Mouse (Mus musculus): ENCODE results near the gene Mpp2. TPM values are rescaled to one million over a fixed set of nuclear protein-coding genes. Genes with fewer than 3 reads are reported as not detected.
A peak's percentile ranks its signal among the peaks of the same experiment; 100 is the strongest.

Gene Mpp2
- polyA plus RNA-seq, 1 experiment from 2014 or later, result 10.8 TPM

GRCm38 (mm10) chr11:102026694-102027360, 61.5 kb downstream of the Mpp2 start:
- Histone ChIP-seq H3K27me3 (ENCODE audit: control insufficient read depth, insufficient read depth, low read length) (peaks cover 3% of the 10 kb centered on the region; the same call in 1 of the 2 replicates), H3K9me3 (ENCODE audit: control insufficient read depth, low read length) (no peaks in the 10 kb centered on the region), H3K4me3 (ENCODE audit: low read depth, low read length) (peak overlapping the region; percentile 69), H3K4me2 (peak overlapping the region; percentile 88), H3K4me1 (ENCODE audit: control insufficient read depth, insufficient read depth, low read length) (peaks cover 17% of the 10 kb centered on the region), H3K9ac (ENCODE audit: low read length) (peak overlapping the region; percentile 81), H3K36me3 (ENCODE audit: control insufficient read depth, insufficient read depth, low read length) (no peaks in the 10 kb centered on the region), H3K27ac (ENCODE audit: low read depth, low read length) (peak overlapping the region; percentile 82)
- DNase-seq (ENCODE audit: low spot score, missing footprints) (peak; percentile 97), ATAC-seq (ENCODE audit: low FRiP score) (peak; percentile 93)
- WGBS, result under 1% methylated on average over 46 of the region's 73 CpGs

- peaks cover 3% of the 10 kb centered on the region; the same call in 1 of the 2 replicates for H3K27me3 ChIP-seq (ENCODE audit: control insufficient read depth, insufficient read depth, low read length)
- no peaks in the 10 kb centered on the region for H3K36me3 ChIP-seq (ENCODE audit: control insufficient read depth, insufficient read depth, low read length)
- peaks cover 17% of the 10 kb centered on the region for H3K4me1 ChIP-seq (ENCODE audit: control insufficient read depth, insufficient read depth, low read length)
- peak; percentile 39 for ATAC-seq (ENCODE audit: low FRiP score)
- no peaks in the 10 kb centered on the region for H3K9me3 ChIP-seq (ENCODE audit: control insufficient read depth, low read length)
- peak overlapping the region; percentile 88 for H3K4me2 ChIP-seq
- peak; percentile 90 for DNase-seq (ENCODE audit: low spot score, missing footprints)
- H3K27ac ChIP-seq (ENCODE audit: low read depth, low read length), result peak overlapping the region; percentile 82
- peak overlapping the region; percentile 81 for H3K9ac ChIP-seq (ENCODE audit: low read length)
- WGBS, result 3% methylated on average over 23 of the region's 23 CpGs
- H3K4me3 ChIP-seq (ENCODE audit: low read depth, low read length), result peak overlapping the region; percentile 69
Measured at GRCm38 (mm10) chr11:102025991-102026660, 62.2 kb downstream of the Mpp2 start.

GRCm38 (mm10) chr11:102025354-102025753, 63.0 kb downstream of the Mpp2 start:
- H3K9me3 ChIP-seq (ENCODE audit: control insufficient read depth, low read length), result no peaks in the 10 kb centered on the region
- whole genome bisulfite sequencing, result 38% methylated on average over 7 of the region's 7 CpGs
- no peak for ATAC-seq (ENCODE audit: low FRiP score)
- no peaks in the 10 kb centered on the region for H3K36me3 ChIP-seq (ENCODE audit: control insufficient read depth, insufficient read depth, low read length)
- H3K4me3 ChIP-seq (ENCODE audit: low read depth, low read length), result no peak overlapping the region
- H3K27me3 ChIP-seq (ENCODE audit: control insufficient read depth, insufficient read depth, low read length), result peaks cover 3% of the 10 kb centered on the region; the same call in 1 of the 2 replicates
- peaks cover 17% of the 10 kb centered on the region for H3K4me1 ChIP-seq (ENCODE audit: control insufficient read depth, insufficient read depth, low read length)
- no peak overlapping the region; the same call in 1 of the 2 replicates for H3K4me2 ChIP-seq
- H3K9ac ChIP-seq (ENCODE audit: low read length), result no peak overlapping the region
- DNase-seq (ENCODE audit: low spot score, missing footprints), result no peak
- H3K27ac ChIP-seq (ENCODE audit: low read depth, low read length), result no peak overlapping the region

GRCm38 (mm10) chr11:102024875-102025274, 63.4 kb downstream of the Mpp2 start:
- Histone ChIP-seq H3K4me1 (ENCODE audit: control insufficient read depth, insufficient read depth, low read length) (peaks cover 17% of the 10 kb centered on the region), H3K9ac (ENCODE audit: low read length) (no peak overlapping the region), H3K27me3 (ENCODE audit: control insufficient read depth, insufficient read depth, low read length) (peaks cover 3% of the 10 kb centered on the region; the same call in 1 of the 2 replicates), H3K4me2 (no peak overlapping the region), H3K4me3 (ENCODE audit: low read depth, low read length) (no peak overlapping the region), H3K36me3 (ENCODE audit: control insufficient read depth, insufficient read depth, low read length) (no peaks in the 10 kb centered on the region), H3K27ac (ENCODE audit: low read depth, low read length) (no peak overlapping the region), H3K9me3 (ENCODE audit: control insufficient read depth, low read length) (no peaks in the 10 kb centered on the region)
- ATAC-seq (ENCODE audit: low FRiP score), result no peak
- peak; percentile 39 for DNase-seq (ENCODE audit: low spot score, missing footprints)
- WGBS, result 79% methylated on average over 4 of the region's 4 CpGs

GRCm38 (mm10) chr11:102024084-102024758, 64.1 kb downstream of the Mpp2 start:
- Histone ChIP-seq H3K27me3 (ENCODE audit: control insufficient read depth, insufficient read depth, low read length) (peaks cover 3% of the 10 kb centered on the region; the same call in 1 of the 2 replicates), H3K4me3 (ENCODE audit: low read depth, low read length) (no peak overlapping the region), H3K9me3 (ENCODE audit: control insufficient read depth, low read length) (no peaks in the 10 kb centered on the region), H3K9ac (ENCODE audit: low read length) (no peak overlapping the region), H3K4me2 (no peak overlapping the region), H3K36me3 (ENCODE audit: control insufficient read depth, insufficient read depth, low read length) (no peaks in the 10 kb centered on the region), H3K4me1 (ENCODE audit: control insufficient read depth, insufficient read depth, low read length) (peaks cover 17% of the 10 kb centered on the region), H3K27ac (ENCODE audit: low read depth, low read length) (no peak overlapping the region)
- WGBS, result 91% methylated on average over 6 of the region's 6 CpGs
- ATAC-seq (ENCODE audit: low FRiP score), result no peak
- peak; percentile 71 for DNase-seq (ENCODE audit: low spot score, missing footprints)

- Histone ChIP-seq H3K4me1 (ENCODE audit: control insufficient read depth, insufficient read depth, low read length) (peaks cover 17% of the 10 kb centered on the region), H3K36me3 (ENCODE audit: control insufficient read depth, insufficient read depth, low read length) (no peaks in the 10 kb centered on the region), H3K27ac (ENCODE audit: low read depth, low read length) (no peak overlapping the region), H3K4me3 (ENCODE audit: low read depth, low read length) (no peak overlapping the region), H3K9me3 (ENCODE audit: control insufficient read depth, low read length) (no peaks in the 10 kb centered on the region), H3K4me2 (no peak overlapping the region), H3K9ac (ENCODE audit: low read length) (no peak overlapping the region), H3K27me3 (ENCODE audit: control insufficient read depth, insufficient read depth, low read length) (peaks cover 3% of the 10 kb centered on the region; the same call in 1 of the 2 replicates)
- DNase-seq (ENCODE audit: low spot score, missing footprints) (peak; percentile 68), ATAC-seq (ENCODE audit: low FRiP score) (no peak)
- 90% methylated on average over 13 of the region's 13 CpGs for WGBS
Measured at GRCm38 (mm10) chr11:102023406-102023805, 64.9 kb downstream of the Mpp2 start.

GRCm38 (mm10) chr11:102021196-102021595, 67.1 kb downstream of the Mpp2 start:
- no peaks in the 10 kb centered on the region for H3K9me3 ChIP-seq (ENCODE audit: control insufficient read depth, low read length)
- DNase-seq (ENCODE audit: low spot score, missing footprints), result no peak
- H3K27me3 ChIP-seq (ENCODE audit: control insufficient read depth, insufficient read depth, low read length), result peaks cover 3% of the 10 kb centered on the region; the same call in 1 of the 2 replicates
- no peak overlapping the region for H3K27ac ChIP-seq (ENCODE audit: low read depth, low read length)
- WGBS, result 88% methylated on average over 5 of the region's 5 CpGs
- H3K4me1 ChIP-seq (ENCODE audit: control insufficient read depth, insufficient read depth, low read length), result peaks cover 11% of the 10 kb centered on the region
- H3K9ac ChIP-seq (ENCODE audit: low read length), result no peak overlapping the region
- no peak overlapping the region for H3K4me3 ChIP-seq (ENCODE audit: low read depth, low read length)
- no peak for ATAC-seq (ENCODE audit: low FRiP score)
- H3K4me2 ChIP-seq, result no peak overlapping the region
- H3K36me3 ChIP-seq (ENCODE audit: control insufficient read depth, insufficient read depth, low read length), result no peaks in the 10 kb centered on the region

GRCm38 (mm10) chr11:102019736-102020135, 68.6 kb downstream of the Mpp2 start:
- H3K4me1 ChIP-seq (ENCODE audit: control insufficient read depth, insufficient read depth, low read length), result no peaks in the 10 kb centered on the region
- WGBS, result 83% methylated on average over 9 of the region's 9 CpGs
- H3K27ac ChIP-seq (ENCODE audit: low read depth, low read length), result no peak overlapping the region

GRCm38 (mm10) chr11:102016136-102016535, 72.2 kb downstream of the Mpp2 start:
- 96% methylated on average over 1 of the region's 1 CpGs for WGBS
- DNase-seq (ENCODE audit: low spot score, missing footprints) (peak; percentile 75), ATAC-seq (ENCODE audit: low FRiP score) (no peak)
- Histone ChIP-seq H3K4me1 (ENCODE audit: control insufficient read depth, insufficient read depth, low read length) (no peaks in the 10 kb centered on the region), H3K9ac (ENCODE audit: low read length) (no peak overlapping the region), H3K27me3 (ENCODE audit: control insufficient read depth, insufficient read depth, low read length) (no peaks in the 10 kb centered on the region), H3K27ac (ENCODE audit: low read depth, low read length) (no peak overlapping the region), H3K4me2 (no peak overlapping the region), H3K4me3 (ENCODE audit: low read depth, low read length) (no peak overlapping the region), H3K9me3 (ENCODE audit: control insufficient read depth, low read length) (no peaks in the 10 kb centered on the region), H3K36me3 (ENCODE audit: control insufficient read depth, insufficient read depth, low read length) (peaks cover 2% of the 10 kb centered on the region; the same call in 1 of the 2 replicates)

More at GRCm38 (mm10) chr11:102019736-102020135, 68.6 kb downstream of the Mpp2 start:
- DNase-seq (ENCODE audit: low spot score, missing footprints) (no peak), ATAC-seq (ENCODE audit: low FRiP score) (no peak)
- no peak overlapping the region for H3K9ac ChIP-seq (ENCODE audit: low read length)
- H3K4me3 ChIP-seq (ENCODE audit: low read depth, low read length), result no peak overlapping the region
- no peaks in the 10 kb centered on the region for H3K9me3 ChIP-seq (ENCODE audit: control insufficient read depth, low read length)
- no peak overlapping the region for H3K4me2 ChIP-seq
- no peaks in the 10 kb centered on the region for H3K27me3 ChIP-seq (ENCODE audit: control insufficient read depth, insufficient read depth, low read length)
- no peaks in the 10 kb centered on the region for H3K36me3 ChIP-seq (ENCODE audit: control insufficient read depth, insufficient read depth, low read length)
